Mouse (Mus musculus) liver, adult 2 months (tissue): ENCODE data around the gene Fignl1. TPM values are rescaled to one million over a fixed set of nuclear protein-coding genes. Genes with fewer than 3 reads are reported as not detected.
A peak's percentile ranks its signal among the peaks of the same experiment; 100 is the strongest.

Source experiments
- DNase-seq: peaks from one replicate; pipeline ENCODE4 v3.0.0-alpha.2; 2011; ENCODE audit warnings: low read depth, low spot score; ENCODE audit errors: extremely low read depth
- H3K27ac ChIP-seq: fragments of 200-500 bp; replicated peaks from 2 replicates; pipeline ENCODE4 v1.5.1; 2012; ENCODE audit warnings: low read depth, mild to moderate bottlenecking, control low read depth, inconsistent platforms, low read length; ENCODE audit not compliant: insufficient read depth
- H3K27me3 ChIP-seq: fragments of 200-500 bp; 2 replicates; pipeline ENCODE4 v1.6.1; 2012; ENCODE audit warnings: mild to moderate bottlenecking, moderate library complexity, low read length, inconsistent platforms; ENCODE audit not compliant: control insufficient read depth, insufficient read depth
- H3K36me3 ChIP-seq: fragments of 200-500 bp; 2 replicates; pipeline ENCODE4 v1.6.1; 2012; ENCODE audit warnings: low read length, inconsistent platforms; ENCODE audit not compliant: control insufficient read depth, insufficient read depth
- H3K4me1 ChIP-seq: fragments of 200-500 bp; 2 replicates; pipeline ENCODE4 v1.6.1; 2011; ENCODE audit warnings: low read length; ENCODE audit not compliant: control insufficient read depth, insufficient read depth
- H3K4me3 ChIP-seq: fragments of 200-500 bp; 2 replicates; pipeline ENCODE4 v1.5.1; 2011; ENCODE audit warnings: low read depth, mild to moderate bottlenecking, control low read depth, low read length, moderate library complexity; ENCODE audit not compliant: insufficient read depth
- H3K79me2 ChIP-seq: fragments of 200-500 bp; 2 replicates; pipeline ENCODE4 v1.6.1; 2012; ENCODE audit warnings: inconsistent platforms, mild to moderate bottlenecking, low read length, moderate library complexity; ENCODE audit not compliant: control insufficient read depth, insufficient read depth
- H3K9ac ChIP-seq: fragments of 200-500 bp; 2 replicates; pipeline ENCODE4 v1.6.1; 2012; ENCODE audit warnings: low read depth, mild to moderate bottlenecking, control low read depth, inconsistent platforms, low read length
- CTCF ChIP-seq: fragments of 200-500 bp; IDR thresholded peaks from 2 replicates; pipeline ENCODE4 v1.5.1; 2011; ENCODE audit warnings: low read depth, low read length, control low read depth
- POLR2A ChIP-seq: fragments of 200-500 bp; IDR thresholded peaks from 2 replicates; pipeline ENCODE4 v1.6.1; 2011; ENCODE audit warnings: low read length, control low read depth; ENCODE audit not compliant: insufficient read depth; ENCODE audit errors: extremely low read depth
- WGBS: fragments of 180-500 bp; shearing (Covaris S2); methylation state at CpG from one replicate; pipeline ENCODE4 v1.1.7; 2018; 5-methylcytosine and 5-hydroxymethylcytosine counted together
- polyA plus RNA-seq: library from polyadenylated mRNA; depleted of rRNA; stranded (reverse); fragments of >200 nt; gene quantifications from 2 replicates; pipeline ENCODE4 v1.2.3, GENCODE M21; 2012; rRNA removed
- total RNA-seq: library from RNA; depleted of rRNA; stranded (reverse); fragments of >200 nt; gene quantifications from 2 replicates; pipeline ENCODE4 v1.2.3, GENCODE M21; 2014; rRNA removed

The Fignl1 gene
- total RNA-seq (0.46 and 1.3 TPM in 2 replicates), polyA plus RNA-seq (0.09 and 0.10 TPM in 2 replicates)

DNA sequence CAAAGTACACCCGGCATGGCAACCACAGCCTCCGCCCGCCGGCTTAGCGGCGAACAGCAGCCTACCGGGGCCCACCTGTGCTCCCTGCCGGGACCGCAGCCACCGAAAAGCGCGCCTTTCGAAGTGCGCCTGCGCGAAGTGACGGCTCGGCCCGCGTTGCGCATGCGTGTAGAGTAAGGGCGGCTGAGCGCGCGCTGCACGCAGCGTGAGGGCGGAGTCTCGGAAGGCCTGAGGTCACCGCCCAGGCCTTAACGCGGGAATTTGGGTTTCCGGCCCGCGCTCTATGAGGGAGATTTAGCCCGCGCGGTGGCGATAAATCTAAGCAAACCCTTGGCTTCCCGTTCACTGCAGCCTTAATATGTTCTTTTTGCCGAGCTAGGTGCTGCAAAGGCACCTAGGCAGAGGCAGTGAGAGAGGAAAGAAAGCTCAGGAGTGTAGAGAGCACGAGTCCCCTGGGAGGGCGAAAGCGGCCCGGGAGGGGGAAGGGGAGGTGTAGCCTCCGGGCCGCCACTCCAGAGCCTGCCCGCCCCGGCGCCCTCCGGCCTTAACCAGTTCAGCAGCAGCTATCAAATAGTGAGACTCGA, at the start of gene Fignl1:
Gene Fignl1 (minus strand): TSS at position 143 of the 584 bp plus-strand sequence.
- Histone ChIP-seq H3K79me2 (no peaks in the 10 kb centered on the region), H3K27ac (peak within 1 kb of the TSS; percentile 56), H3K9ac (peak within 1 kb of the TSS; percentile 80), H3K4me3 (peak within 1 kb of the TSS; percentile 74), H3K36me3 (peaks cover 6% of the 10 kb centered on the region), H3K4me1 (peaks cover 2% of the 10 kb centered on the region; the same call in 1 of the 2 replicates), H3K27me3 (no peaks in the 10 kb centered on the region)
- TF ChIP-seq POLR2A (no peak), CTCF (0 out of 2 replicates have a peak, but pooled peaks have one; percentile 23)
- under 1% methylated on average over 53 of the region's 53 CpGs for WGBS
- peak; percentile 76 for DNase-seq

DNA sequence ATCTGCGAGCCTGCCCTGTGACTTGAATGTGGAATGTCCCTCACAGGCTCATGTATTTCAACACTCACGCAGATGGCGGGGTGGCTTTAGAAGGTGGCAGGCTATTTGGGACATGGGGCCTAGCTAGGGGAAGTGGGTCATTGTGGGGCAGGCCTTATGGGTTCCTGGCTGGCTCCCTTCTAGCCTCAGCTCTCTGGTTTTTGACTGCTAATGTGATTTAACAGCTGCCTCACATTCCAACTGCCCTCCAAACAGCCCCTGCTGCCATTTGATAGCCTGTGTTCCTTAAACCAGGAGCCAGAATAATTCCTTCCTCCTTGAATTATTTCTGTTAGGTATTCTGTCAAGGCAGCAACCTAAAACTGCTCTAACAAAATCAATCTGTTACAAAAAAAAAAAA, 48.2 kb upstream of the Fignl1 start:
- WGBS: 98% methylated on average over 3 of the region's 3 CpGs
- no peak overlapping the region for H3K9ac ChIP-seq
- H3K36me3 ChIP-seq: peaks cover 60% of the 10 kb centered on the region
- H3K27ac ChIP-seq: no peak overlapping the region
- DNase-seq: no peak
- H3K4me1 ChIP-seq: no peaks in the 10 kb centered on the region
- TF ChIP-seq POLR2A: no peak
- no peak for TF ChIP-seq CTCF
- H3K27me3 ChIP-seq: no peaks in the 10 kb centered on the region
- H3K4me3 ChIP-seq: no peak overlapping the region
- H3K79me2 ChIP-seq: no peaks in the 10 kb centered on the region

DNA sequence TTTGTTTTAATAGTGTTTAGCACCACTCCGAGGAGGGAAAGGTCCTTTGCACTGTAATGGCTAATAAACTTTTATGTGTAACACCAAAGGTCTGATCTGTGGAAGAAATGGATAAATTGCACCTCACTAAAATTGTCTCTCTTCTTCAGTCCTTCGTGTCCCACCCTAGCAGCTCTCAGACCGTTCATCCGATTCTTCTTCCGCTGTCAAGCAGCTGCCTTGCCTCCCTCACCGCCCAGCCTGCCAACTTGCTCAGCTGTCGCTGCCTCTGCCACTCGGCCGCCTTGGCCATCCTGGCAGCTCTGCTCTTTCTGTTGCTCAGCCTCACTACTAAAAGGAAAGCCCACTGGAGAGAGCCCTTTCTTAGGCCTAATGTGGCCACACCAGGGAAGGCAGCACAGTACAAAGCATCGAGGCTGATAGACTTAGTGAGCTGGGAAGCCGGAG, 46.9 kb upstream of the Fignl1 start:
- no peak for TF ChIP-seq POLR2A
- no peak for TF ChIP-seq CTCF
- Histone ChIP-seq H3K27ac (no peak overlapping the region), H3K36me3 (peaks cover 57% of the 10 kb centered on the region), H3K27me3 (no peaks in the 10 kb centered on the region), H3K79me2 (no peaks in the 10 kb centered on the region), H3K4me1 (no peaks in the 10 kb centered on the region), H3K4me3 (no peak overlapping the region), H3K9ac (no peak overlapping the region)
- DNase-seq: no peak
- 91% methylated on average over 11 of the region's 11 CpGs for WGBS

DNA sequence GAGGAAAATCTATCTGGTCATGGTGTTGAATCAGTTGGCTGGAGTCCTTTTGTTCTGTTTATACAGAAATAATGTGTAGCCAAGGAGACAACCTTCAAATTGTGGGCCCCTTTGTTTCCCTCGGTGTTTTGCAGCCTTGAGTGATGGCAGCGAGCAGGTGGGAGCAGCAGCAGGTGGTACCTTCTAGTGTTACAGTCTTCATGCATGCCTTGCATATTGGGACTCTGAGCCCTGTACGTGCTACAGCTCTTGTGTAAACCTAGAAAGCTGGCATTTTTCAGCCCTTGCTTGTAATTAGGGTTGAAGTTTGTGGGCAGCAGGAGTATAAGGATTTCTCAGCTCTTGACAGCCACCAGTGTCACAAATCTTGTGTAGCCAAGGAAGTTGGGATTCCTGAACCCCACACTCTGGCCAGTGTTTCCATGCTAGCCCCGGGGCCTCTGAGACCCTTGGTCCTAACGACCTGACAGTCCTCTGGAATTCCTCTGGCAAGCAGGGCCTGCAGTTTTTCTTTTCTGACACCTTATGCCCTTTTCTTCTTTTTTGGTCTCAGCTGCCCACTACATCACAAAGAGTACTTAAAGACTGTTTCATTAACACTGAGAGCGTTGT, 46.4 kb upstream of the Fignl1 start:
- H3K27ac ChIP-seq: no peak overlapping the region
- no peaks in the 10 kb centered on the region for H3K79me2 ChIP-seq
- H3K36me3 ChIP-seq: peaks cover 54% of the 10 kb centered on the region
- 84% methylated on average over 6 of the region's 6 CpGs for WGBS
- no peak overlapping the region for H3K4me3 ChIP-seq
- no peaks in the 10 kb centered on the region for H3K4me1 ChIP-seq
- no peak overlapping the region for H3K9ac ChIP-seq
- no peak for TF ChIP-seq POLR2A
- TF ChIP-seq CTCF: no peak
- no peaks in the 10 kb centered on the region for H3K27me3 ChIP-seq
- DNase-seq: no peak

DNA sequence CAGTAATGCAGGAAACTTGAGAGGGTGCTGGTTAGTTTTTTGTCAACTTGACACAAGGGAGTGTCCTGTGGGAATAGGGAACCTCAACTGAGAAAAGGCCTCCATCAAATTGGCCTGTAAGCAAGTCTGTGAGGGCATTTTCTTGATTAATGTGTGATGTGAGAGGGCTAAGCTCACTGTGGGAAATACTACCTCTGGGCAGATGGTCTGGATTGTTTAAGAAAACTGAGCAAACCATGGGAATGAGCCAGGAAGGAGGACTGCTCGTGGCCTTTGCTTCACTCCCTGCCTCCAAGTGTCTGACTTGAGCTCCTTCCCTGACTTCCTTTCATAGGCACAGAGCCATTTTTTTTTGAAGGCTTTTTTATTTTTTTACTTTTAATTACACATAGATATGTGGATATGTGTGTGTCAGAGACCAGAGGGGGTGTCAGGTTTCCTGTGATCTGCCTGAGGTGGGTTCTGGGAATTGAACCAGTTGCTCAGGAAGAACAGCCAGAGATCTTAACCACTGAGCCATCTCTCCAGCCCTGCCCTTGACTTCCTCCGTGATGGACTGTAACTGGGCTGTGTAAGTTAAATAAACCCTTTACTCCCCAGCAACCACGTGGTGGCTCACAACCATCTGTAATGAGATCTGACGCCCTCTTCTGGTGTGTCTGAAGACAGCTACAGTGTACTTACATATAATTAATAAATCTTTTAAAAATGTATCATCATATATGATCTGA, 45.1 kb upstream of the Fignl1 start:
- H3K27ac ChIP-seq: no peak overlapping the region
- DNase-seq: no peak

More for the DNA sequence above, 45.1 kb upstream of the Fignl1 start:
- no peaks in the 10 kb centered on the region for H3K79me2 ChIP-seq
- TF ChIP-seq POLR2A: no peak
- TF ChIP-seq CTCF: no peak
- H3K9ac ChIP-seq: no peak overlapping the region
- 50% methylated on average over 4 of the region's 4 CpGs for WGBS
- no peaks in the 10 kb centered on the region for H3K4me1 ChIP-seq
- H3K36me3 ChIP-seq: peaks cover 50% of the 10 kb centered on the region
- H3K4me3 ChIP-seq: no peak overlapping the region
- H3K27me3 ChIP-seq: no peaks in the 10 kb centered on the region
